Mouse (Mus musculus): ENCODE measurements at regions not wholly inside any gene's neighbourhood (a gene's known extent, or its start where the extent isn't known, plus 50 kb on each side); places are given as distances from the start of the nearest gene placed in this dataset.

- Histone ChIP-seq H3K4me3 (ENCODE audit: control insufficient read depth in 1 of 2, insufficient read depth in 1 of 2, low read depth in 2 of 2, low read length in 2 of 2) (no peak overlapping the region), H3K9me3 (replicated peaks; ENCODE audit: insufficient read depth, low read length) (no peaks in the 10 kb centered on the region), H3K36me3 (ENCODE audit: control insufficient read depth in 1 of 2, insufficient read depth in 2 of 2, low read length in 2 of 2) (peaks cover 0 to 10% of the 10 kb centered on the region in 2 experiments; a peak in 2 of 4 replicates), H3K4me1 (ENCODE audit: control insufficient read depth in 1 of 2, insufficient read depth in 2 of 2, low read length in 2 of 2) (peaks cover 0 to 10% of the 10 kb centered on the region in 2 experiments; a peak in 2 of 4 replicates), H3K27ac (ENCODE audit: control insufficient read depth, low read depth, low read length) (peak overlapping the region; percentile 24; the same call in 1 of the 2 replicates), H3K9ac (ENCODE audit: control insufficient read depth, low read depth, low read length, poor library complexity, severe bottlenecking) (no peak overlapping the region), H3K79me2 (ENCODE audit: control insufficient read depth, insufficient read depth, low read length, poor library complexity) (no peaks in the 10 kb centered on the region), H3K27me3 (ENCODE audit: control insufficient read depth in 1 of 2, insufficient read depth in 2 of 2, low read length in 2 of 2) (no peaks in the 10 kb centered on the region)
- no peak for TF ChIP-seq POLR2AphosphoS2 (IDR thresholded peaks at IDR 0.05; ENCODE audit: low read length)
- TF ChIP-seq EP300 (IDR thresholded peaks at IDR 0.05; ENCODE audit: low read depth in 1 of 2, low read length in 2 of 2), result peak; percentile 57 to 59; a peak in 3 of 4 replicates
- TF ChIP-seq TBP (IDR thresholded peaks at IDR 0.05; ENCODE audit: low read depth, low read length), result no peak
- no peak for TF ChIP-seq UBTF (IDR thresholded peaks at IDR 0.05; ENCODE audit: borderline replicate concordance, insufficient read depth, low read depth, low read length)
- TF ChIP-seq MYB (IDR thresholded peaks at IDR 0.05; ENCODE audit: low read depth, low read length), result no peak
- TF ChIP-seq JUND (IDR thresholded peaks at IDR 0.05; ENCODE audit: low read depth, low read length), result peak; percentile 51; the same call in 1 of the 2 replicates
- TF ChIP-seq MAZ (IDR thresholded peaks at IDR 0.05; ENCODE audit: low read depth, low read length), result no peak
- TF ChIP-seq ZC3H11A (IDR thresholded peaks at IDR 0.05; ENCODE audit: low read depth, low read length), result no peak
- no peak for TF ChIP-seq MAFK (IDR thresholded peaks at IDR 0.05; ENCODE audit: borderline replicate concordance, low read depth, low read length)
- TF ChIP-seq CHD2 (IDR thresholded peaks at IDR 0.05; ENCODE audit: low read length), result no peak
- no peak for TF ChIP-seq CTCF (IDR thresholded peaks at IDR 0.05 in 2 of 3, conservative IDR thresholded peaks at IDR 0.05 in 1 of 3; ENCODE audit: control insufficient read depth in 1 of 3, insufficient read depth in 1 of 3, low read depth in 2 of 3, low read length in 3 of 3, poor library complexity in 1 of 3, severe bottlenecking in 1 of 3)
- no peak for TF ChIP-seq SMC3 (IDR thresholded peaks at IDR 0.05; ENCODE audit: low read depth, low read length)
- no peak for TF ChIP-seq KAT2A (conservative IDR thresholded peaks at IDR 0.05; ENCODE audit: low read depth, low read length)
- TF ChIP-seq GABPA (IDR thresholded peaks at IDR 0.05; ENCODE audit: low read depth, low read length), result no peak
- TF ChIP-seq TCF12 (IDR thresholded peaks at IDR 0.05; ENCODE audit: low read depth, low read length), result no peak
- 0 out of 2 replicates have a peak, but pooled peaks have one; percentile 28 for TF ChIP-seq GATA1 (IDR thresholded peaks at IDR 0.05; ENCODE audit: low read depth, low read length)
- TF ChIP-seq ETS1 (IDR thresholded peaks at IDR 0.05; ENCODE audit: low read depth, low read length), result peak; percentile 65; the same call in 1 of the 2 replicates
- TF ChIP-seq CHD1 (IDR thresholded peaks at IDR 0.05; ENCODE audit: low read depth, low read length), result no peak
- DNase-seq (ENCODE audit: low read depth, low spot score), result peak; percentile 85
Observed at GRCm38 (mm10) chr5:64651407-64651806, 151.8 kb upstream of the Klf3 start.

- no peaks in the 10 kb centered on the region for H3K9me3 ChIP-seq (replicated peaks; ENCODE audit: insufficient read depth, low read length)
- H3K4me1 ChIP-seq (ENCODE audit: control insufficient read depth in 1 of 2, insufficient read depth in 2 of 2, low read length in 2 of 2), result peaks cover 0 to 10% of the 10 kb centered on the region in 2 experiments; a peak in 2 of 4 replicates
- DNase-seq (ENCODE audit: low read depth, low spot score), result no peak
- TF ChIP-seq GABPA (IDR thresholded peaks at IDR 0.05; ENCODE audit: low read depth, low read length) (no peak), NRF1 (IDR thresholded peaks at IDR 0.05; ENCODE audit: insufficient read depth, low read depth, low read length, poor library complexity, severe bottlenecking) (no peak), ZKSCAN1 (IDR thresholded peaks at IDR 0.05; ENCODE audit: low read depth, low read length) (no peak)
- H3K9ac ChIP-seq (ENCODE audit: control insufficient read depth, low read depth, low read length, poor library complexity, severe bottlenecking), result no peak overlapping the region
- no peak overlapping the region for H3K4me3 ChIP-seq (ENCODE audit: control insufficient read depth in 1 of 2, insufficient read depth in 1 of 2, low read depth in 2 of 2, low read length in 2 of 2)
- no peaks in the 10 kb centered on the region for H3K79me2 ChIP-seq (ENCODE audit: control insufficient read depth, insufficient read depth, low read length, poor library complexity)
- H3K27ac ChIP-seq (ENCODE audit: control insufficient read depth, low read depth, low read length), result no peak overlapping the region
- peaks cover 0 to 10% of the 10 kb centered on the region in 2 experiments; a peak in 2 of 4 replicates for H3K36me3 ChIP-seq (ENCODE audit: control insufficient read depth in 1 of 2, insufficient read depth in 2 of 2, low read length in 2 of 2)
- no peaks in the 10 kb centered on the region for H3K27me3 ChIP-seq (ENCODE audit: control insufficient read depth in 1 of 2, insufficient read depth in 2 of 2, low read length in 2 of 2)
Observed at GRCm38 (mm10) chr5:64653764-64654163, 149.4 kb upstream of the Klf3 start.

Measured in MEL (cell line).